Mouse (Mus musculus) embryonic fibroblast, embryonic 13.5 days (primary cell): ENCODE measurements at regions not wholly inside any gene's neighbourhood (a gene's known extent, or its start where the extent isn't known, plus 50 kb on each side); places are given as distances from the start of the nearest gene placed in this dataset.

ENCODE experiments used
- H3K27ac ChIP-seq: 2 replicates; pipeline ENCODE4 v1.5.1; 2012; ENCODE audit warnings: low read length, control low read depth, inconsistent platforms; ENCODE audit not compliant: insufficient read depth
- H3K4me1 ChIP-seq: 2 replicates; pipeline ENCODE4 v1.6.1; 2011; ENCODE audit warnings: low read length; ENCODE audit not compliant: control insufficient read depth, insufficient read depth
- H3K4me3 ChIP-seq: 2 replicates; pipeline ENCODE4 v1.5.1; 2011; ENCODE audit warnings: mild to moderate bottlenecking, control low read depth, low read length; ENCODE audit not compliant: insufficient read depth
- CTCF ChIP-seq: IDR thresholded peaks from 2 replicates; pipeline ENCODE4 v1.5.1; 2011; ENCODE audit warnings: mild to moderate bottlenecking, control low read depth, low read length, moderate library complexity, borderline replicate concordance; ENCODE audit not compliant: insufficient read depth
- POLR2A ChIP-seq: IDR thresholded peaks from 2 replicates; pipeline ENCODE4 v1.6.1; 2011; ENCODE audit warnings: low read depth, mild to moderate bottlenecking, control low read depth, low read length, moderate library complexity

DNA sequence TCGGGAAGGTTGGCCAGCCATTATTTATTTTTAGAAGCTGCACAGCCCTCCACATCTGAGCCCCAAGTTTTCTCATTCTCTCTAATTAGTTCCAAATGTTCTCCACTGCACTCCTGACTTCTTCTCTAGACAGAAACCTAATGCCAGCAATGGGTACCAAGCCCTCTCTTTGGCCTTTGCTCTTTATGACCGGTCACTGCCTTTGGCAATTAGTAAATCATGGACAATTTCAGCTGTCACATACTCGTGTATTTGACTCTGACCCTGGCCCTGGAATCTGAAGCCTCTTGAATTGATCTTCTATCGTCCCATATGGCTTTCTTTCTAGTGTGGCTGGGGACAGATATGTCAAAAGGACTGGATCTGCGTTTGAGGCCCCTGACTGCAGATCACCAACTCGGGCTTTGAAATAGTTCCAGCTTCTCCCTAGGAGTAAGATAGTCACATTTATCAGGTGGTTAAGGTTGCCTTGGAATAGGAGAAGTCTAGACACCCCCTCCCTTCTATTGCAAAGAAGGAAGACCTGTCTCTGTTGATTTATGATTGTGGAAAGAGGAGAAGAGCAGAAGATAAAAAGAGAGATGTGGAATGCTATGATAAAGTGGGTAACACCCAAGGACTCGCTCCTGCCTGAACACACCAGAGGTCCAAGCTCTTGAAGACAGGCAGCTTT lies 553.2 kb upstream of the Zfp462 start:
- no peak for TF ChIP-seq CTCF
- TF ChIP-seq POLR2A, result no peak
- Histone ChIP-seq H3K27ac (peak overlapping the region; percentile 29; the same call in 1 of the 2 replicates), H3K4me3 (no peak overlapping the region), H3K4me1 (no peaks in the 10 kb centered on the region; the same call in 1 of the 2 replicates)

DNA sequence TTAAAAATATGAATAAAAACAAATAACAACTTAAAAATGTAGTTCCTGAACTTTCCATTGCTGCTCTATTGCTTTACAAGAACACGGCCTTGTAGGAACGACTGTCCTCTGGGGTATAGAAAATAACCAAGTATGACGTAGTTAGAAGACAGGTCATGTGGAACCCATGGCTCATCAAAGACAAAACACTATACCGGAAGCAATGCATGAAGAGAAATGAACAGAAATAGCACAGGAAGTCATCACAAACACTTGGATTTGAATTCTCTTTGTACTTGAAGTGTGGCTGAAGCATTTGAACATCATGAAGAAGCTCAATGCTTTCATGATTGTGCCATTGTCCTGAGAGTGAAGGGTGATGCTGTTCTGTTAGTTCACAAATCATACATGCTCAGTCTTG lies 538.7 kb upstream of the Zfp462 start:
- Histone ChIP-seq H3K4me3 (no peak overlapping the region), H3K27ac (no peak overlapping the region), H3K4me1 (no peaks in the 10 kb centered on the region)
- TF ChIP-seq CTCF, result no peak
- no peak for TF ChIP-seq POLR2A

DNA sequence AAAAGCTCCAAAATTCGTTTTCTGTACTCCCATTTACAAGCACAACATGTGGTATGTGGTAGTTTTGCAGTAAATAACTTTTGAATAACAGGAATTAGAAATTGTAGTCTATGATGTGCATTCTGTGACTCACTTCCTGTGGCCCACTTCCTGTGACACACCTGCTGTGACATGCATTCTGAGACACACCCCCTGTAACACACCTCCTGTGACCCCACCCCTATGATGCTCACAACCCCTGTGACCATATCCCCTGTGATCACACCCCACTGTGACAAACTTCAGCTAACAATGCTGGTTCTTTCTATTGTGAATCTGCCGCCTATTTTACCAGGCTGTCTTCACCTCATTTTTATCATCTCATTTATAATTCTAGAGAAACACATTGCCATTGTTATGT lies 536.9 kb upstream of the Zfp462 start:
- Histone ChIP-seq H3K4me1 (no peaks in the 10 kb centered on the region), H3K27ac (no peak overlapping the region), H3K4me3 (no peak overlapping the region)
- no peak for TF ChIP-seq CTCF
- no peak for TF ChIP-seq POLR2A

DNA sequence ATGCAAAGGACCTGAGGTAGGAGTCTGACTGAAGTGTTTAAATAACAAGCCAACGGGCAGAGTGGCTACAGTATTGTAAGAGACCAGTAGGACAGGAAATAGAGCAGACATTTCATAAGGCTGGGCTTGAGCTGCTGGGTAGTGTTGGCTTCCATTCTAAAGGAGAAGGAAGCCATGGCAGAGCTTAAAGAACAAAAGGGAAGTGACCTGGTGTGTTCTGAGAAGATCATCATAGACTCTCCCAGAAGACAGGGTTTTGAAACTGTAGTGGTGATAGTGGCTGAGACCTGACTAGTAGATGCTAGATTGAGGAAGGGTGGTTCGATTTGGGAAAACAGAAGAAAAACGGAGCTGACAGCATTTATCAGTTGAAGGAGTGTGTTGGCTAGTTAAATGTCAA lies 514.1 kb upstream of the Zfp462 start:
- Histone ChIP-seq H3K27ac (no peak overlapping the region), H3K4me3 (no peak overlapping the region), H3K4me1 (no peaks in the 10 kb centered on the region)
- no peak for TF ChIP-seq POLR2A
- TF ChIP-seq CTCF, result no peak

DNA sequence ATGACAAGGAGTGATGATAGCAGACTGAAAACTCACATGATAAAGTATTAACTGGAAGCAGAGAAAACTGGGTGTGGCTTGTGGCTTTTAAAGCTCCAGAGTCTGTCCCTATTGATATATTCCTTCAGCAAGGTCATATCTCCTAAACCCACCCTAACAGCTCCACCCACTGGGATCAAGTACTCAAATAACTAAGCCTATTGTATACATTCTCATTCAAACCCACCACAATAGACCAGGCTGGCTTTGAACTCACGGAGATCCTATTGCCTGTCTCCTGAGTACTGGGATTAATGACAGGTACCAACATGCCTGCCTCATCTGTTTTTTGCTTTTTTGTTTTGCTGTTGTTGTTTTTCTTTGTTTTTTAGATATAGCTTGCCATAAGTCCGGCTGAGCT lies 484.3 kb upstream of the Zfp462 start:
- no peak for TF ChIP-seq CTCF
- no peak for TF ChIP-seq POLR2A
- H3K27ac ChIP-seq, result no peak overlapping the region
- no peaks in the 10 kb centered on the region for H3K4me1 ChIP-seq
- no peak overlapping the region for H3K4me3 ChIP-seq

DNA sequence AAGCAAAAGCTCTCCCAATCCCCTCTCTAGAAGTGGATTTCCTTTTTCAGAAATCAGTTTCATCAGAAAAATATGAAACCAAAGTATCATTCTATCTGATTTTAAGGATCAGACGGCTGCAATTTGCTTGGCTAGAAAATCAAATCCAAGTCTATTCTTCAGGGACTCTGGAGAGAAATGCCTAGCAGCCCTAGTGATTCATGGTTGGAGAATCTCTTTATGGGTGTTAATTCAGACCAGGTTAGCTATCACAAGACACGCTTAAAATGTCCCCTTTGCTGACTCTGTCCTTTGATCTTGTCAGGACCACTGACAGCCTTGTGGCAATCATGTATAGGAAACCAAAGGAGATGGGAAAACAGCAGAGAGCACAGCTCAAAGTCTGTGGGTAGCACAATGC lies 475.7 kb upstream of the Zfp462 start:
- H3K27ac ChIP-seq, result peak overlapping the region; percentile 87
- H3K4me1 ChIP-seq, result peaks cover 9% of the 10 kb centered on the region; the same call in 1 of the 2 replicates
- no peak overlapping the region for H3K4me3 ChIP-seq
- TF ChIP-seq CTCF (no peak), POLR2A (no peak)

DNA sequence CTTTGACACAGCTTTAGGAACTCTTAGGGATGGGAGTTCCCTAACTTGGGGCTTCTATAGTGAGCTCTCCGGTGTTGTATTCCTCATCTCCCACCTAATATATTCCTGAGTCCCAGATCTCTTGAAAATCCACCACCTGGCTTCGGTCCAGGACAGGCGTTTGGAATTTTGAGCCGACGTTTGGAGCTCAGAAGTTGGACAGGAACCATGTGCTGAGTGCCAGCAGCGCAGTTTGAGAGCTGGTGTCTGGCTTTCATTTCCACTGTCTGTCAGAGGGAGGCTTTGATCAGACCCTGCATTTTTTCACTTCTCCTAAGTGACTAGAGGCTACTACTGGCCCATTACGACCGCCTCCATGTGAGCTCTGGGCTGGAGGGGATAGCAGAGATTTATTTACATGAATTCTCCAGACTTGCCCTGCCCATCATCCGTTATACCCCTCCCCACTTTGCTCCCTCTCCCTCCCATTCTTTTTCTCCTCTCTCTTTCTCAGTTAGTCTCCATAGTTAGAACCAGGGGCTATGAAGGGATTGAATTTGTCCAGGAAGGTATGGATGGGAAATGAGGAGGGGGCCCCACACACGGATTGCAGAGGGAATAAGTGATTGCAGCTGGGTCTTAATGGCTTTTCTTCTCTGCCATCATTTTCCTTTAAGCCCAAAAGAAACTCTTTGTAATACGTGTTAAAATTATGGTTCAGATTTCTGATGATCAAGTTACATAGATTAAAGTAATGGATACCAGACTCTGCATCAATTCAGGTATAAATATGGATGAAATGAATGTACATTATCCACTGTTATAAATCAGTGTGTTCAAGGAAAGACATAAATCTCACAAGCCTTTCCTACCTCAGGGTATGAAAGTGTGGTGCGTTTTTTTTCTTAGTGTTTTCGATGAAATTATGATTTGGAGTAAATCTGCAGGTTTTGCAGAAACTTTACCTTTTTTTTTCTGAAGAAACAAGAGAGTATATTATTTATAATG lies 474.5 kb upstream of the Zfp462 start:
- no peak for TF ChIP-seq POLR2A
- TF ChIP-seq CTCF, result no peak
- Histone ChIP-seq H3K4me1 (peaks cover 9% of the 10 kb centered on the region; the same call in 1 of the 2 replicates), H3K27ac (peak overlapping the region; percentile 87), H3K4me3 (no peak overlapping the region)

- H3K27ac ChIP-seq, result peak overlapping the region; percentile 77
- TF ChIP-seq POLR2A (no peak), CTCF (no peak)
- H3K4me1 ChIP-seq, result peaks cover 9% of the 10 kb centered on the region; the same call in 1 of the 2 replicates
- no peak overlapping the region for H3K4me3 ChIP-seq
Observed at GRCm38 (mm10) chr4:54471009-54471408, 473.8 kb upstream of the Zfp462 start.

DNA sequence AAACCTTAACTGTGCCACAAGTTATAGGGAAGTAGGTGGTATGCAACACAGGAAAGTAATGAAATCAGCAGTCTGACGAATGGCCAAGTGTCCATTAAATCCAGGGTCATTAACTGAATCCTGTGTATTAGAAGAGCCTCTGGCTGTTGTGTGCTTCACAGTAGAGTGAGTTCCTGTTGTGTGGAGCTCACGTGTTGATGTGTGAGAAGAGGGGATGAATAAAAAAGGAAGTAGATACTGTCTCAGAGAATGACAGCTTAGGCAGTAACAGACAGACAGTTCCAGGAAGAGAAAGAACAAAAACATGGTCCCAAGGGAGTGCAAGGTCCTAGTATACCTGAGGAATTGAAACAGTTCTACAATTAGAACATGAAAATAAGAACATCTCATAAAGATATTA lies 463.1 kb upstream of the Zfp462 start:
- TF ChIP-seq POLR2A, result no peak
- no peak for TF ChIP-seq CTCF
- Histone ChIP-seq H3K4me3 (no peak overlapping the region), H3K27ac (no peak overlapping the region), H3K4me1 (no peaks in the 10 kb centered on the region)

DNA sequence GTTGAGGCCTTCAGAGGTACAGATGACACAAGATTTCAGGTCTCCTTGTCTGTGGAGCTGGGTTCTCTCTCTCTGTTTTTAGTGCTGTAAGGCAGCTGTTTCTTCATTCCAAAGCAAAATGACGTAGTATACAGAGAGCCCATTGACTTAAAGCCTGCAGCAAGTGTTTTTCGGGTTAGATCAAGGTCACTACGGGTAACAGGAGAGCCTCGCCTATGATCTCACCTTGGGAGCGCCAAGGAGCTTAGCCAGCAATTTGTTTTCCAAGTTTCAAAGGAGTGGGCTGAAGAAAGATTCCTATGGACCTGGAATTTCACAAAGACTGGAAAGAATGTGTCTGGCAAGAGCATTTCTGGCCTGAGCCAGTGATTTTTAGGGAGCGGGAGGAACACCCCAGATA lies 451.8 kb upstream of the Zfp462 start:
- H3K4me1 ChIP-seq, result peaks cover 4% of the 10 kb centered on the region; the same call in 1 of the 2 replicates
- no peak overlapping the region for H3K27ac ChIP-seq
- no peak for TF ChIP-seq CTCF
- no peak for TF ChIP-seq POLR2A
- no peak overlapping the region for H3K4me3 ChIP-seq
